Comparison of ENCODE assay signal across 12 mouse cellular contexts in the genomic region with DNA sequence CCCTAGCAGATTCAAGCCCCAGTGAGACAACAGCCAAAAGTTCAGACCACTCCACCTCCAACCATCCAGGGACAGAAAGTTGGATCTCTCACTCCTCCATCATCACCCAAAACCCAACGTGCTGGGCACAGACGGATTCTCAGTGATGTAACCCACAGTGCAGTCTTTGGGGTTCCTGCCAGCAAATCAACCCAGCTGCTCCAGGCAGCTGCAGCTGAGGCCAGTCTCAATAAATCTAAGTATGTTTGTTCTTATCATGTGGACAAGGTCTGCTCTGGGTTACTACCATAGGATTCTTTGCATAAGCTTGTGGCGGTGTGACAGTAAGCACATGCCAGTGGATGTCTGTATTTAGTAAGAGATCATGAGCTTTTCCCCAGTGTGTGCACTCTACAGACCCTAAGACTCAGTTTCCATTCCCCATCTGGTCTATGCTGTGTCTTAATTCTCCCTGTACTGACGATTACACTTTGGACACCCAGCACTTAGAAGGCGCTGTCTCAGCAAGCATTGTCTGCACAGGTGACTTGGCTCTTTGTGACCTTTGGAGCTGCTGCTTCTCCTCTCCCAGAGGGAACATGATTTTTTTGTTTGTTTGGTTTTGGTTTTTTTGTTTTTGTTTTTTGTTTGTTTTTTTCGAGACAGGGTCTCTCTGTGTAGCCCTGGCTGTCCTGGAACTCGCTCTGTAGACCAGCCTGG.
"Had no signal": no experiment of that assay in that cellular context is flagged by ENCODE, and none has a peak within 500 bp of the region (broad histone marks: within the 10 kb centered on the region; RNA-seq: fewer than 3 reads in every experiment).

No protein-coding gene starts in this region.

- H3K9me3 ChIP-seq: limb, embryonic 15.5 days; liver, embryonic 13.5 days; lung, embryonic 15.5 days; midbrain, embryonic 13.5 days; neural tube, embryonic 15.5 days had no signal

- H3K4me2 ChIP-seq: limb, embryonic 15.5 days; liver, embryonic 13.5 days; lung, embryonic 15.5 days; midbrain, embryonic 13.5 days; neural tube, embryonic 15.5 days had no signal

- DNase-seq: layer of hippocampus, adult 9-11 months; layer of hippocampus, postnatal 36 days; liver, embryonic 13.5 days; liver, postnatal 0 days; right cerebral cortex, adult 18-20 months; right cerebral cortex, postnatal 25 days; thymus, postnatal 4 days had no signal

- H3K9ac ChIP-seq: limb, embryonic 15.5 days; liver, embryonic 13.5 days; liver, postnatal 0 days; lung, embryonic 15.5 days; midbrain, embryonic 13.5 days; neural tube, embryonic 15.5 days had no signal

- H3K27ac ChIP-seq: limb, embryonic 15.5 days; liver, embryonic 13.5 days; lung, embryonic 15.5 days; midbrain, embryonic 13.5 days; neural tube, embryonic 15.5 days; stomach, postnatal 0 days had no signal

- H3K4me3 ChIP-seq: limb, embryonic 15.5 days; liver, embryonic 13.5 days; lung, embryonic 15.5 days; midbrain, embryonic 13.5 days; neural tube, embryonic 15.5 days had no signal

- H3K27me3 ChIP-seq: limb, embryonic 15.5 days; liver, embryonic 13.5 days; lung, embryonic 15.5 days; midbrain, embryonic 13.5 days; neural tube, embryonic 15.5 days had no signal

- ATAC-seq: liver, postnatal 0 days; midbrain, embryonic 13.5 days had no signal

- H3K4me1 ChIP-seq: limb, embryonic 15.5 days; liver, embryonic 13.5 days; lung, embryonic 15.5 days; midbrain, embryonic 13.5 days; neural tube, embryonic 15.5 days had no signal
